Mouse (Mus musculus): ENCODE measurements at regions not wholly inside any gene's neighbourhood (a gene's known extent, or its start where the extent isn't known, plus 50 kb on each side); places are given as distances from the start of the nearest gene placed in this dataset.

DNA sequence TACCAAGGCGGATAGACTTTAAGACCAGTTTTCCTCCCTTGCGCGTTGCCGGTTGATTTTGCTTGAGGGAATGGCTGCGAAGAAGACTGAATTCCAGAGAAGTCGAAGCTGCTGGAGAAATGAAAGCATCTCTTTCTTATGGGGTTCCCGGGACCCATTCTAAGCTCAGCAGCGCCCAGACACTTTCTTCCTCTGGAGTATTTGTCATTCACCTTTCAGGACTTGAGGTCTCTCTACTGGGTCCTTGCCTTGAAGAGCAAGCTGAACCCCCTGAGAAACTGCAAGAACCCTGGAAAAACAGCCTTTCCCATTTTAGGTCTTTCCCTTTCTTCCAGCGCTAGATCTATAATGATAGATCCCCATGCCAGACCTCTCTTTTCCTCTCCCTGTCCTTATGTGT lies 126.7 kb upstream of the Dpyd start:
- no peak overlapping the region for H3ac ChIP-seq (ENCODE audit: control insufficient read depth, insufficient read length)
- no peak for TF ChIP-seq E2F4 (IDR thresholded peaks at IDR 0.05; ENCODE audit: insufficient read depth)
- TF ChIP-seq USF1 (IDR thresholded peaks at IDR 0.05; ENCODE audit: low read depth), result no peak
- no peak for TF ChIP-seq TCF3 (IDR thresholded peaks at IDR 0.05; ENCODE audit: insufficient read length, low read depth)
- no peak for TF ChIP-seq MYOG (IDR thresholded peaks at IDR 0.05; ENCODE audit: control insufficient read depth in 1 of 3, insufficient read depth in 1 of 3, insufficient read length in 2 of 3, low read depth in 2 of 3)
- TF ChIP-seq POLR2AphosphoS2 (IDR thresholded peaks at IDR 0.05; ENCODE audit: insufficient read length, low read depth), result no peak
- no peak for TF ChIP-seq POLR2A (IDR thresholded peaks at IDR 0.05; ENCODE audit: insufficient read length, low read depth)
- TF ChIP-seq REST (IDR thresholded peaks at IDR 0.05; ENCODE audit: insufficient read depth, insufficient read length), result no peak
- no peak for TF ChIP-seq TCF12 (IDR thresholded peaks at IDR 0.05; ENCODE audit: insufficient read depth, poor library complexity, severe bottlenecking)
- TF ChIP-seq MYOD1 (IDR thresholded peaks at IDR 0.05; ENCODE audit: control insufficient read depth in 1 of 3, insufficient read length in 2 of 3, low read depth in 2 of 3), result no peak
- no peak for TF ChIP-seq SRF (IDR thresholded peaks at IDR 0.05; ENCODE audit: control insufficient read depth, insufficient read length, low read depth)
- TF ChIP-seq CEBPB (IDR thresholded peaks at IDR 0.05; ENCODE audit: insufficient read depth, poor library complexity, severe bottlenecking), result no peak
- no peaks in the 10 kb centered on the region for H3K79me2 ChIP-seq (ENCODE audit: control insufficient read depth, insufficient read depth)
- H3K36me3 ChIP-seq (ENCODE audit: control insufficient read depth, insufficient read depth), result no peaks in the 10 kb centered on the region
- no peak overlapping the region for H3K4me3 ChIP-seq
- H3K27me3 ChIP-seq (ENCODE audit: control insufficient read depth, insufficient read depth, insufficient read length), result no peaks in the 10 kb centered on the region
- H3K4me2 ChIP-seq (ENCODE audit: low read depth), result no peak overlapping the region

DNA sequence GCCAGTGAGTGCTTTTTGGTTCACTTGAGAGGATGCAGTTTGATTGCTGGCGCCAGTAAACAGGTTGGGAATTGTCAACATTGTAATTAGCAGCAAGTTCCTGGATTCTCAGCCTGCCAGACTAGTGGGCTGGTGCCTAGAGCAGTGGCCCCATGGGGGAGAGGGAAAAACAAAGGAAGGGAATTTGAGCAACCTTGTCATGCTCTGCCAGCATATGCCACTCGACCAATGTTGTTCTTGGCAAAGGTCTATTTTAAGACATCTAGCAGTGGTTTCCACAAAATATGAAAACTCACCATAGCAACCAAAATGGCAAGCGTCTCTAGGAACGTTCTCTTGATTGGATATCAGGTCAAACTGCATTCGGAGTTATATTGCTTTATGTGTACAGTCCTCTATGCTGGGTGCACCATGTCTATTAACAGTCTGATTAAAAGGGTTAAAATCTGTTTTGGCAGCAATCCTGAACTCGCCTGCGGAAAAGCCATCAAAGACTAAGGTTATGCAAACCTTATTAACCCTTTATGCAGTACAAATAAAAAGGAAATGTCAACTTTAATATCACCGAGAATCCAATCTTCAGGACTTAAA lies 118.1 kb upstream of the Dpyd start:
- H3K4me2 ChIP-seq (ENCODE audit: low read depth), result peak overlapping the region; percentile 26
- no peaks in the 10 kb centered on the region for H3K27me3 ChIP-seq (ENCODE audit: control insufficient read depth, insufficient read depth, insufficient read length)
- no peak overlapping the region for H3ac ChIP-seq (ENCODE audit: control insufficient read depth, insufficient read length)
- no peak overlapping the region for H3K4me3 ChIP-seq
- no peaks in the 10 kb centered on the region for H3K79me2 ChIP-seq (ENCODE audit: control insufficient read depth, insufficient read depth)
- H3K36me3 ChIP-seq (ENCODE audit: control insufficient read depth, insufficient read depth), result no peaks in the 10 kb centered on the region
- no peak for TF ChIP-seq SRF (IDR thresholded peaks at IDR 0.05; ENCODE audit: control insufficient read depth, insufficient read length, low read depth)
- TF ChIP-seq CEBPB (IDR thresholded peaks at IDR 0.05; ENCODE audit: insufficient read depth, poor library complexity, severe bottlenecking), result no peak
- TF ChIP-seq TCF12 (IDR thresholded peaks at IDR 0.05; ENCODE audit: insufficient read depth, poor library complexity, severe bottlenecking), result no peak
- no peak for TF ChIP-seq MYOG (IDR thresholded peaks at IDR 0.05; ENCODE audit: control insufficient read depth in 1 of 3, insufficient read depth in 1 of 3, insufficient read length in 2 of 3, low read depth in 2 of 3)
- no peak for TF ChIP-seq TCF3 (IDR thresholded peaks at IDR 0.05; ENCODE audit: insufficient read length, low read depth)
- TF ChIP-seq POLR2A (IDR thresholded peaks at IDR 0.05; ENCODE audit: insufficient read length, low read depth), result no peak
- no peak for TF ChIP-seq MAX (IDR thresholded peaks at IDR 0.05; ENCODE audit: low read depth)

DNA sequence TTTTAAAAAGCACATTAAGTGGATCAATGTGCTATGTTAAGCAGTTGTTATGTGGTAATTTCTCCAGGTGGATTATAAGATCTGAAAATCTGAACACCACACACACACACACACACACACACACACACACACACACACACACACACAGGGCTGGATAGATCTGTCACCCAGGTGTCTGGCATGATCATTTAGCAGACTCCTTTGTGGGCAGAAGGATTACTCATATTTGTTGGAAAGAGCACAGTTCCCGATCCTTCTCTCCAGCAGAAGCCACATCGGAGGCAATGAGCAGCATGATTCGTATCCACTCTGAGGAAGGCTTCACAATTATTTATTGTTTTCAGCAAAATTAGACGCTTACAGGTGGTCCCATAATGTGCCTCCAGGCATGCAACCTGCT lies 116.6 kb upstream of the Dpyd start:
- Histone ChIP-seq H3K27me3 (ENCODE audit: control insufficient read depth, insufficient read depth, insufficient read length) (no peaks in the 10 kb centered on the region), H3K4me2 (ENCODE audit: low read depth) (no peak overlapping the region), H3K79me2 (ENCODE audit: control insufficient read depth, insufficient read depth) (no peaks in the 10 kb centered on the region), H3K4me3 (no peak overlapping the region), H3ac (ENCODE audit: control insufficient read depth, insufficient read length) (no peak overlapping the region), H3K36me3 (ENCODE audit: control insufficient read depth, insufficient read depth) (no peaks in the 10 kb centered on the region)
- TF ChIP-seq POLR2A (IDR thresholded peaks at IDR 0.05; ENCODE audit: insufficient read length, low read depth) (no peak), CEBPB (IDR thresholded peaks at IDR 0.05; ENCODE audit: insufficient read depth, poor library complexity, severe bottlenecking) (no peak), MAX (IDR thresholded peaks at IDR 0.05; ENCODE audit: low read depth) (no peak), MYOG (IDR thresholded peaks at IDR 0.05; ENCODE audit: control insufficient read depth in 1 of 3, insufficient read depth in 1 of 3, insufficient read length in 2 of 3, low read depth in 2 of 3) (no peak), TCF12 (IDR thresholded peaks at IDR 0.05; ENCODE audit: insufficient read depth, poor library complexity, severe bottlenecking) (no peak), MYOD1 (IDR thresholded peaks at IDR 0.05; ENCODE audit: control insufficient read depth in 1 of 3, insufficient read length in 2 of 3, low read depth in 2 of 3) (no peak), POLR2AphosphoS2 (IDR thresholded peaks at IDR 0.05; ENCODE audit: insufficient read length, low read depth) (no peak), TCF3 (IDR thresholded peaks at IDR 0.05; ENCODE audit: insufficient read length, low read depth) (no peak), SRF (IDR thresholded peaks at IDR 0.05; ENCODE audit: control insufficient read depth, insufficient read length, low read depth) (no peak), REST (IDR thresholded peaks at IDR 0.05; ENCODE audit: insufficient read depth, insufficient read length) (no peak), USF1 (IDR thresholded peaks at IDR 0.05; ENCODE audit: low read depth) (no peak), E2F4 (IDR thresholded peaks at IDR 0.05; ENCODE audit: insufficient read depth) (no peak)

DNA sequence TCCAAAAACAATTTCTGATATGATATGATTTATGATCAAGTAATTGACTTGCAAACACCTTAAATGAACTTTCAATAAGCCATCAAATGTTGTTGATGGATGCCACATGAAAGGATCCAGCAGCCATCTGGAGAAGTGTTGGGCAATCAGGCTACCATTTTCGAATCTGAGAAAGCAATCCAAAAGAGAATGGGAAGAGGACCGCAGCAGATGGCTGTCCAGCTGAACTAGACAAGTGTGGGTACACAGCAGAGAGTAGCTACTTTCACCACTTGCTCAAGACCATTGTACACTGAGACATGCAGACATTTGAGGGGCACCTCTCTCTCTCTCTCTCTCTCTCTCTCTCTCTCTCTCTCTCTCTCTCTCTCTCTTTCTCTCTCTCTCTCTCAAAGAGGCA lies 102.3 kb upstream of the Dpyd start:
- Histone ChIP-seq H3ac (ENCODE audit: control insufficient read depth, insufficient read length) (no peak overlapping the region), H3K36me3 (ENCODE audit: control insufficient read depth, insufficient read depth) (no peaks in the 10 kb centered on the region), H3K4me2 (ENCODE audit: low read depth) (no peak overlapping the region), H3K4me3 (no peak overlapping the region), H3K27me3 (ENCODE audit: control insufficient read depth, insufficient read depth, insufficient read length) (no peaks in the 10 kb centered on the region), H3K79me2 (ENCODE audit: control insufficient read depth, insufficient read depth) (no peaks in the 10 kb centered on the region)
- TF ChIP-seq TCF12 (IDR thresholded peaks at IDR 0.05; ENCODE audit: insufficient read depth, poor library complexity, severe bottlenecking) (no peak), SRF (IDR thresholded peaks at IDR 0.05; ENCODE audit: control insufficient read depth, insufficient read length, low read depth) (no peak), POLR2A (IDR thresholded peaks at IDR 0.05; ENCODE audit: insufficient read length, low read depth) (no peak), TCF3 (IDR thresholded peaks at IDR 0.05; ENCODE audit: insufficient read length, low read depth) (no peak), CEBPB (IDR thresholded peaks at IDR 0.05; ENCODE audit: insufficient read depth, poor library complexity, severe bottlenecking) (no peak), POLR2AphosphoS2 (IDR thresholded peaks at IDR 0.05; ENCODE audit: insufficient read length, low read depth) (no peak), REST (IDR thresholded peaks at IDR 0.05; ENCODE audit: insufficient read depth, insufficient read length) (no peak)

DNA sequence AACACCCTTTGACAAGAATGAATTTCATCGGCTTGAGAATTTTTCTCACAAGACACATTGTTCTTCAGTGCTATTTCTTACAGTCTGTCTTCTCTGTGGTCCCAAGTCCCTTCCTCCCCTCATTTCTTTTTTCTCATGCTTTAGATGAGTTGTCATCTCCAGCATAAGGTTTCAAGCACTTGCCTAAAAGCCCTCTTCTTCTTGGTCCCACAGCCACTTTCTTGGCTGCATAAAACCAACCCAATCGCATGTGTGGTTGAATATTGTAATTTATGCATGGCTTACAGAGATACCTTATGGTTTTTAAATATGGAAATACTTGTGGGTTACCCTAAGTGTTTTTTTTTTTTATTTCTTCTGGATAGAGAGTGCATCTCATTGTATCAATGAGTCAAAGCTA lies 96.3 kb upstream of the Dpyd start:
- no peaks in the 10 kb centered on the region for H3K36me3 ChIP-seq (ENCODE audit: control insufficient read depth, insufficient read depth)
- H3ac ChIP-seq (ENCODE audit: control insufficient read depth, insufficient read length), result no peak overlapping the region
- no peaks in the 10 kb centered on the region for H3K79me2 ChIP-seq (ENCODE audit: control insufficient read depth, insufficient read depth)
- H3K4me2 ChIP-seq (ENCODE audit: low read depth), result no peak overlapping the region
- TF ChIP-seq POLR2AphosphoS2 (IDR thresholded peaks at IDR 0.05; ENCODE audit: insufficient read length, low read depth) (no peak), SRF (IDR thresholded peaks at IDR 0.05; ENCODE audit: control insufficient read depth, insufficient read length, low read depth) (no peak), TCF3 (IDR thresholded peaks at IDR 0.05; ENCODE audit: insufficient read length, low read depth) (no peak), USF1 (IDR thresholded peaks at IDR 0.05; ENCODE audit: low read depth) (no peak), MYOD1 (IDR thresholded peaks at IDR 0.05; ENCODE audit: control insufficient read depth in 1 of 3, insufficient read length in 2 of 3, low read depth in 2 of 3) (no peak), POLR2A (IDR thresholded peaks at IDR 0.05; ENCODE audit: insufficient read length, low read depth) (no peak), TCF12 (IDR thresholded peaks at IDR 0.05; ENCODE audit: insufficient read depth, poor library complexity, severe bottlenecking) (no peak), E2F4 (IDR thresholded peaks at IDR 0.05; ENCODE audit: insufficient read depth) (no peak), MYOG (IDR thresholded peaks at IDR 0.05; ENCODE audit: control insufficient read depth in 1 of 3, insufficient read depth in 1 of 3, insufficient read length in 2 of 3, low read depth in 2 of 3) (no peak), MAX (IDR thresholded peaks at IDR 0.05; ENCODE audit: low read depth) (no peak), REST (IDR thresholded peaks at IDR 0.05; ENCODE audit: insufficient read depth, insufficient read length) (no peak), CEBPB (IDR thresholded peaks at IDR 0.05; ENCODE audit: insufficient read depth, poor library complexity, severe bottlenecking) (no peak)
- no peak overlapping the region for H3K4me3 ChIP-seq
- H3K27me3 ChIP-seq (ENCODE audit: control insufficient read depth, insufficient read depth, insufficient read length), result no peaks in the 10 kb centered on the region
